Mouse (Mus musculus) stomach, postnatal 0 days (tissue): ENCODE results near the gene Hpgd. TPM values are rescaled to one million over a fixed set of nuclear protein-coding genes. Genes with fewer than 3 reads are reported as not detected.

Source experiments
- ATAC-seq: fragments of 200-750 bp; cut with Nextera tagmentation; 2 replicates; pipeline ENCODE4 v1.8.0; 2017; ENCODE audit not compliant: low FRiP score, low TSS enrichment
- DNase-seq: peaks from one replicate; pipeline ENCODE4 v3.0.0-alpha.2; 2016; ENCODE audit warnings: low spot score
- H3K27ac ChIP-seq: fragments of 300-500 bp; sonication (generic); replicated peaks from 2 replicates; pipeline ENCODE4 v1.5.1; 2014; ENCODE audit warnings: mild to moderate bottlenecking, control low read depth
- H3K27me3 ChIP-seq: fragments of 300-500 bp; sonication (generic); 2 replicates; pipeline ENCODE4 v1.6.1; 2014; ENCODE audit warnings: low read length; ENCODE audit not compliant: control insufficient read depth, insufficient read depth
- H3K36me3 ChIP-seq: fragments of 300-500 bp; sonication (generic); 2 replicates; pipeline ENCODE4 v1.6.1; 2014; ENCODE audit warnings: low read length, mixed read lengths; ENCODE audit not compliant: control insufficient read depth, insufficient read depth
- H3K4me1 ChIP-seq: fragments of 300-500 bp; sonication (generic); replicated peaks from 2 replicates; pipeline ENCODE4 v1.6.1; 2014; ENCODE audit warnings: antibody characterized with exemption; ENCODE audit not compliant: control insufficient read depth, insufficient read depth
- H3K4me2 ChIP-seq: fragments of 300-500 bp; sonication (generic); replicated peaks from 2 replicates; pipeline ENCODE4 v1.6.1; 2014; ENCODE audit warnings: low read depth, mild to moderate bottlenecking, control low read depth, moderate library complexity
- H3K4me3 ChIP-seq: fragments of 300-500 bp; sonication (generic); 2 replicates; pipeline ENCODE4 v1.5.1; 2014; ENCODE audit warnings: low read depth, low read length, control low read depth
- H3K9ac ChIP-seq: fragments of 300-500 bp; sonication (generic); 2 replicates; pipeline ENCODE4 v1.6.1; 2014; ENCODE audit warnings: mild to moderate bottlenecking, low read length, control low read depth, mixed read lengths
- H3K9me3 ChIP-seq: fragments of 300-500 bp; sonication (generic); 2 replicates; pipeline ENCODE4 v1.6.1; 2016; ENCODE audit warnings: low read length; ENCODE audit not compliant: control insufficient read depth
- CTCF ChIP-seq: IDR thresholded peaks from 2 replicates; pipeline ENCODE4 v1.5.1; 2016; ENCODE audit warnings: antibody characterized with exemption, low read depth, mild to moderate bottlenecking, moderate library complexity
- EP300 ChIP-seq: optimal IDR thresholded peaks from 2 replicates; pipeline ENCODE3; 2016; ENCODE audit warnings: antibody characterized with exemption
- WGBS: fragments of 180-500 bp; shearing (Covaris S2); extraction: QIAGEN DNeasy Blood & Tissue Kit; methylation state at CpG from one replicate; pipeline ENCODE4 v1.1.7; 2014; 5-methylcytosine and 5-hydroxymethylcytosine counted together
- polyA plus RNA-seq: library from polyadenylated mRNA; unstranded; fragments of >200 nt; fragmentation: Nextera tagmentation; extraction: Ambion mirVana; gene quantifications from 2 replicates; pipeline ENCODE4 v1.2.1, GENCODE M21; 2015

Gene Hpgd
- polyA plus RNA-seq, 1 experiment from 2014 or later, result 158 TPM

GRCm38 (mm10) chr8:56304595-56304994, 10.2 kb downstream of the Hpgd start:
- no peaks in the 10 kb centered on the region for H3K27me3 ChIP-seq
- no peak overlapping the region for H3K27ac ChIP-seq
- 47% methylated on average over 7 of the region's 7 CpGs for WGBS

GRCm38 (mm10) chr8:56313622-56314021, 19.2 kb downstream of the Hpgd start:
- Histone ChIP-seq H3K36me3 (no peaks in the 10 kb centered on the region), H3K27ac (no peak overlapping the region), H3K9ac (no peak overlapping the region), H3K4me1 (no peaks in the 10 kb centered on the region), H3K4me2 (no peak overlapping the region), H3K4me3 (no peak overlapping the region), H3K9me3 (no peaks in the 10 kb centered on the region), H3K27me3 (no peaks in the 10 kb centered on the region)
- 95% methylated on average over 2 of the region's 2 CpGs for WGBS
- ATAC-seq (no peak), DNase-seq (no peak)
- TF ChIP-seq CTCF (no peak), EP300 (no peak)

More at GRCm38 (mm10) chr8:56304595-56304994, 10.2 kb downstream of the Hpgd start:
- no peaks in the 10 kb centered on the region for H3K36me3 ChIP-seq
- no peak overlapping the region for H3K4me3 ChIP-seq
- no peak overlapping the region for H3K9ac ChIP-seq
- DNase-seq (peak; percentile 32), ATAC-seq (peak; percentile 92)
- TF ChIP-seq EP300, result no peak
- TF ChIP-seq CTCF, result no peak
- H3K4me2 ChIP-seq, result no peak overlapping the region
- no peaks in the 10 kb centered on the region; the same call in 1 of the 2 replicates for H3K4me1 ChIP-seq
- no peaks in the 10 kb centered on the region for H3K9me3 ChIP-seq

- no peak overlapping the region for H3K4me2 ChIP-seq
- no peaks in the 10 kb centered on the region for H3K36me3 ChIP-seq
- 70% methylated on average over 3 of the region's 3 CpGs for WGBS
- H3K27ac ChIP-seq, result no peak overlapping the region
- H3K9me3 ChIP-seq, result no peaks in the 10 kb centered on the region
- H3K9ac ChIP-seq, result no peak overlapping the region
- DNase-seq (no peak), ATAC-seq (no peak)
- no peak for TF ChIP-seq CTCF
- TF ChIP-seq EP300, result no peak
- H3K4me3 ChIP-seq, result no peak overlapping the region
- H3K27me3 ChIP-seq, result no peaks in the 10 kb centered on the region
- no peaks in the 10 kb centered on the region for H3K4me1 ChIP-seq
Measured at GRCm38 (mm10) chr8:56315189-56315588, 20.8 kb downstream of the Hpgd start.

- no peaks in the 10 kb centered on the region for H3K9me3 ChIP-seq
- 79% methylated on average over 1 of the region's 1 CpGs for WGBS
- no peak overlapping the region for H3K4me2 ChIP-seq
- H3K27ac ChIP-seq, result no peak overlapping the region
- no peak overlapping the region for H3K9ac ChIP-seq
- ATAC-seq (peak; percentile 90), DNase-seq (no peak)
- H3K27me3 ChIP-seq, result no peaks in the 10 kb centered on the region
- H3K36me3 ChIP-seq, result no peaks in the 10 kb centered on the region
- no peak for TF ChIP-seq CTCF
- TF ChIP-seq EP300, result no peak
- H3K4me3 ChIP-seq, result no peak overlapping the region
- H3K4me1 ChIP-seq, result no peaks in the 10 kb centered on the region
Measured at GRCm38 (mm10) chr8:56323276-56323675, 28.9 kb downstream of the Hpgd start.

- no peaks in the 10 kb centered on the region for H3K4me1 ChIP-seq
- TF ChIP-seq CTCF (no peak), EP300 (no peak)
- H3K9me3 ChIP-seq, result no peaks in the 10 kb centered on the region
- no peak overlapping the region for H3K27ac ChIP-seq
- no peaks in the 10 kb centered on the region for H3K36me3 ChIP-seq
- WGBS, result 50% methylated on average over 3 of the region's 3 CpGs
- H3K4me2 ChIP-seq, result no peak overlapping the region
- no peaks in the 10 kb centered on the region for H3K27me3 ChIP-seq
- ATAC-seq (no peak), DNase-seq (no peak)
- H3K9ac ChIP-seq, result no peak overlapping the region
- no peak overlapping the region for H3K4me3 ChIP-seq
Measured at GRCm38 (mm10) chr8:56327709-56328108, 33.3 kb downstream of the Hpgd start.

GRCm38 (mm10) chr8:56328130-56328542, 33.8 kb downstream of the Hpgd start:
- H3K27me3 ChIP-seq, result no peaks in the 10 kb centered on the region
- WGBS, result 64% methylated on average over 3 of the region's 3 CpGs

More at GRCm38 (mm10) chr8:56328130-56328542, 33.8 kb downstream of the Hpgd start:
- no peak overlapping the region for H3K27ac ChIP-seq
- H3K4me2 ChIP-seq, result no peak overlapping the region
- TF ChIP-seq CTCF, result no peak
- TF ChIP-seq EP300, result no peak
- ATAC-seq, result no peak
- no peaks in the 10 kb centered on the region for H3K9me3 ChIP-seq
- DNase-seq, result no peak
- H3K4me3 ChIP-seq, result no peak overlapping the region
- no peaks in the 10 kb centered on the region for H3K36me3 ChIP-seq
- H3K4me1 ChIP-seq, result no peaks in the 10 kb centered on the region
- H3K9ac ChIP-seq, result no peak overlapping the region
